Mouse (Mus musculus): ENCODE measurements around the gene Cdc14b. TPM values are rescaled to one million over a fixed set of nuclear protein-coding genes. Genes with fewer than 3 reads are reported as not detected.
"Not testable (repeated sequence)": the region's sequence is repeated elsewhere in the genome, so short reads cannot be mapped to it uniquely, and the experiment has no call there.

Cdc14b gene
- polyA plus RNA-seq, 1 experiment from 2014 or later, result 16.9 TPM

DNA sequence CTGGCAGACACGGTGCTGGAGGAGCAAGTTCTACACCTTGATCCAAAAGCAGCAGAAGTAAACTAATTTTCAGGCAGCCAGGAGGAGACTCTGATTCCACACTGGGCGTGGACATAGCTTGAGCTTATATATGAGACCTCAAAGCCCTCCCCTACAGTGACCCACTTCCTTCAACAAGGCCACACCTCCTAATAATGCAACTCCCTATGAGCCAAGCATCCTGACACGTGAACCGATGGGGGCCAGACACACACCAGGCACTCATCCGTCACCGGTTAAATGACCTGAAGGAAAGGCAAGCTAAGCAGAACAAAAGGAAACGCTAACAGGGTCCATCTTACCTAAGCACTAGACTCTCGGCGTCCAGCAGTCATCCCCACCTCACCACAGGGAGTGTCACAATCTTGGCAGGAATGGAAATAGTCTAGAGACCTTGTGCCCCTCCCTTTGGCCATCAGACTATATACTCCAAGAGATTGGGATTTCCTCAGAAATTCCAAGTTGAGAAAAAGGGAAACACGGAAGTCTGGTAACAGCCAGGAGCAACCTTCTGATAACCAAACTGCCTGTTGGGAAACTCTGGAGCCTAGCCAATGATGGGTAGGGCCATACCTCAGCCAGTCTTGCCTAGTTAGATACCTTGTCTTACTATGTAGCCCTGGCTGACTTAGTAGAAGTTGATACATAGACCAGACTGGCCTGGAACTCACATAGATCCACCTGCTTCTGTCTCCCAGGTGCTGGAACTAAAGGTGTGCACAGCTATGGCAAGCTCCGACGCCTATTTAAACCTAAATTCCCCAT is 17.9 kb downstream of the Cdc14b start:
- no peak overlapping the region for H3K4me2 ChIP-seq (replicated peaks; ENCODE audit: low read depth, low read length)
- H3K27ac ChIP-seq (ENCODE audit: low read length), result no peak overlapping the region
- no peaks in the 10 kb centered on the region for H3K27me3 ChIP-seq (ENCODE audit: insufficient read depth, low read length)
- no peak overlapping the region for H3K9ac ChIP-seq (replicated peaks; ENCODE audit: low read length)
- H3K9me3 ChIP-seq (ENCODE audit: low read length), result no peaks in the 10 kb centered on the region
- H3K36me3 ChIP-seq (ENCODE audit: insufficient read depth, low read length), result no peaks in the 10 kb centered on the region
- H3K4me1 ChIP-seq (ENCODE audit: insufficient read depth, low read length), result no peaks in the 10 kb centered on the region
- no peak overlapping the region for H3K4me3 ChIP-seq (ENCODE audit: low read length)
- WGBS, result 61% methylated on average over 12 of the region's 12 CpGs
- ATAC-seq (ENCODE audit: low FRiP score, low TSS enrichment), result peak; percentile 78

DNA sequence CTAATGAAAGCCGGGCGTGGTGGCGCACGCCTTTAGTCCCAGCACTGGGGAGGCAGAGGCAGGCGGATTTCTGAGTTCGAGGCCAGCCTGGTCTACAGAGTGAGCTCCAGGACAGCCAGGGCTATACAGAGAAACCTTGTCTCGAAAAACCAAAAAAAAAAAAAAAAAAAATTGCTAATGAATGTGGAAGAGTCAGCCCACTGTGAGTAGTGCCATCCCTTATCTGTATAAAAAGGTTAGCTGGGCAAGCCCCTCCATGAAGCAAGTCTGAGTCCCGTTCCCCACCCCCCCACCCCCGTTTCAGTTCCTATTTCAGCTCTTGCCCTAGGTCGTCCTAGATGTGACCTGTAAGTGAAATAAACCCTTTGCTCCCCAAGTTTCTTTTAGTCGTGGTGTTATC is 20.9 kb downstream of the Cdc14b start:
- not testable (repeated sequence) for H3K9ac ChIP-seq (replicated peaks; ENCODE audit: low read length); H3K9me3 ChIP-seq (ENCODE audit: low read length); H3K4me2 ChIP-seq (replicated peaks; ENCODE audit: low read depth, low read length); H3K4me1 ChIP-seq (ENCODE audit: insufficient read depth, low read length); ATAC-seq (ENCODE audit: low FRiP score, low TSS enrichment); H3K27me3 ChIP-seq (ENCODE audit: insufficient read depth, low read length); H3K27ac ChIP-seq (ENCODE audit: low read length); H3K36me3 ChIP-seq (ENCODE audit: insufficient read depth, low read length); H3K4me3 ChIP-seq (ENCODE audit: low read length)
- 77% methylated on average over 10 of the region's 11 CpGs for WGBS

DNA sequence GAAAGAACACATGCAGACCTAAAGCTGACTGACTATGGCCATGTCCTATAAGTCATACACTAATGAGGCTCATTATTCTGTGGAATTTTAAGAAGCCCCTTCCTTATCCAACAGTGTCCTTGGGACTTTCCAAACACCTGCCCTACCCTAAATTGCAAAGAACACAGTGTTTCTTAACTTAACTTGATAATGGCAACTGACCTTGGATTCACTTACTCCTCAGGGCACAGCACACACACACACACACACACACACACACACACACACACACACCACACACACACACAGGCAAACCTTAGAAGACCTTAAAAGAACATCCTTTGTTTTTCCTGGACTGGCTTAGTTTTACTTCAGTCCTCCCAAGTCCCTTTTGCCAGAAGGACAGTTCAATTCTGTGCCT is 21.4 kb downstream of the Cdc14b start:
- Histone ChIP-seq H3K36me3 (ENCODE audit: insufficient read depth, low read length) (no peaks in the 10 kb centered on the region), H3K4me2 (replicated peaks; ENCODE audit: low read depth, low read length) (no peak overlapping the region), H3K4me3 (ENCODE audit: low read length) (no peak overlapping the region), H3K9me3 (ENCODE audit: low read length) (no peaks in the 10 kb centered on the region), H3K27ac (ENCODE audit: low read length) (no peak overlapping the region), H3K9ac (replicated peaks; ENCODE audit: low read length) (no peak overlapping the region), H3K4me1 (ENCODE audit: insufficient read depth, low read length) (peaks cover 6% of the 10 kb centered on the region; the same call in 1 of the 2 replicates), H3K27me3 (ENCODE audit: insufficient read depth, low read length) (no peaks in the 10 kb centered on the region)
- ATAC-seq (ENCODE audit: low FRiP score, low TSS enrichment), result no peak

DNA sequence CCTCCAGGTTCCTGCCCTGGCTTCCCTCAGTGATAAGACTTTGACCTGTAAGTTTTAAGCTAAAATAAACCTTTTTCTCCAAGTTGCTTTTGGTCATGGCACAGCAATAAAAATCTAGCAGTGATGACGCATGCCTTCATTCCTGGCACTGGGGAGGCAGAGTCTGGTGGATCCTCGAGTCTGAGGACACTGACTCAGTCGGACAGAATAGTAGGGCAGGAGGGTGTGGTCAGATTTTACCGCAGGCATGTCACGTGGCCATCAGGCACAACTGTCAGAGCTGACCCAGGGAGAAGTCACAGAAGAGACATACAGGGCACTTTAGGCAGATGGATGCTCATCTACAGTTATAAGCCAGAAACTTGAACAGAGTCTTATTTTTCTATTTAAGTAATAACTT is 22.9 kb downstream of the Cdc14b start:
- no peak for ATAC-seq (ENCODE audit: low FRiP score, low TSS enrichment)
- WGBS, result 63% methylated on average over 5 of the region's 5 CpGs
- Histone ChIP-seq H3K36me3 (ENCODE audit: insufficient read depth, low read length) (no peaks in the 10 kb centered on the region), H3K27ac (ENCODE audit: low read length) (no peak overlapping the region), H3K9ac (replicated peaks; ENCODE audit: low read length) (no peak overlapping the region), H3K9me3 (ENCODE audit: low read length) (no peaks in the 10 kb centered on the region), H3K4me3 (ENCODE audit: low read length) (no peak overlapping the region), H3K27me3 (ENCODE audit: insufficient read depth, low read length) (no peaks in the 10 kb centered on the region), H3K4me2 (replicated peaks; ENCODE audit: low read depth, low read length) (no peak overlapping the region), H3K4me1 (ENCODE audit: insufficient read depth, low read length) (peaks cover 6% of the 10 kb centered on the region; the same call in 1 of the 2 replicates)

DNA sequence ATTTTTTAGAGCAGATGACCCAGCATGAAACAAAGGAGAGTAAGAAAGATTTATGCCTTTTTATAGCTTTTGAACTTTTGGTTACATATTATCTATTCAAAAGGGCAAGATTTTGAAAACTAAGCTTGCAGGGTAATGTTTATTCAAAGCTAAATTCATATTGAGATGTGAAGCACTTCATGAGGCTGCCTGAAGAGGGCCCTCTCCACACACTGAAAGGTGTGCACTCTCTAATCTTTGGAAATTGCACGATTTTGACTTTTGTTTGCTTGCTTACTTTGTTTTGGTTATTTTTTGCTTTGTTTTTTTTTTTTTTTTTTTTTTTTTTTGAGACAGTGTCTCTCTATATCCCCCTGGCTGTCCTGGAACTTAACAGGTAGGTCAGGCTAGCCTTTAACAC is 24.7 kb downstream of the Cdc14b start:
- peaks cover 6% of the 10 kb centered on the region; the same call in 1 of the 2 replicates for H3K4me1 ChIP-seq (ENCODE audit: insufficient read depth, low read length)
- no peak overlapping the region for H3K27ac ChIP-seq (ENCODE audit: low read length)
- no peaks in the 10 kb centered on the region for H3K9me3 ChIP-seq (ENCODE audit: low read length)
- WGBS, result 30% methylated on average over 1 of the region's 1 CpGs
- no peak for ATAC-seq (ENCODE audit: low FRiP score, low TSS enrichment)
- H3K4me2 ChIP-seq (replicated peaks; ENCODE audit: low read depth, low read length), result no peak overlapping the region
- H3K36me3 ChIP-seq (ENCODE audit: insufficient read depth, low read length), result no peaks in the 10 kb centered on the region
- H3K27me3 ChIP-seq (ENCODE audit: insufficient read depth, low read length), result no peaks in the 10 kb centered on the region
- H3K9ac ChIP-seq (replicated peaks; ENCODE audit: low read length), result no peak overlapping the region
- no peak overlapping the region for H3K4me3 ChIP-seq (ENCODE audit: low read length)

DNA sequence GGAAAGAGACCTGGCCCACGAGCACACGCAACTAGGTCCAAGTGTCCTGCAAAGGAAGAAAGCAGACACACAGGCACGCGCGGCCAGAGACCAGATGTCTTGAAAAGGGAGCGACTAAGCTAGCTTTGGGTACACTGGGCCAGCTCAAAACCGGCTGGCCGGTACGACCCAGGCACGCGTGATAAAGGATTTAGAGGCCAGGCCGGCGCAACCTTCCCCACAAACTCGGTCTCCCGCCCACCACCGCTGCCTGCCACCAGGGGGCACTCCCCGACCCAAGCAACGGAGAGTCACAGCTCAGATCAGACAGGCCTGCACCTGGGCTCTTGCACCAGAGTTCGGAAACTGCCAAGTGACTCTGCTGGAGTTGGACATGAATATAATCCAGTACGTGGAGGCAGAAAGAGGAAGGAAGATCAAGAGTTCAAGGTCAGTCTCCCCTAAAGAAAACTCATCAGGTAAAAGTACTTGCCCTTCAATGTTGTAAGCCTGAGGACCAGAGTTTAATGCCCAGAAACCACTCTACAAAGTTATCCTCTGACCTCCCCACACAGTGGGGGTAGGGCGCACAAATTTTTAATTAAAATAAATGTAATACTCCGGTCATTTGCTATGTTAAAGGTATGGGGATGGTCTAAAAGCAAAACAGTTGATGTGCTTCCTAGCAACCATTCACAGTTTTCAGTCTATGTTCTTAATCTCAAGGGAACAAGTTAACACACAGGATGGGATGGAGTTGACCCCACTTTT is 26.1 kb downstream of the Cdc14b start:
- peak; percentile 87 for ATAC-seq (ENCODE audit: low FRiP score, low TSS enrichment)
- no peaks in the 10 kb centered on the region for H3K9me3 ChIP-seq (ENCODE audit: low read length)
- H3K4me3 ChIP-seq (ENCODE audit: low read length), result peak overlapping the region; percentile 61
- peak overlapping the region; percentile 30 for H3K27ac ChIP-seq (ENCODE audit: low read length)
- peaks cover 6% of the 10 kb centered on the region; the same call in 1 of the 2 replicates for H3K4me1 ChIP-seq (ENCODE audit: insufficient read depth, low read length)
- H3K27me3 ChIP-seq (ENCODE audit: insufficient read depth, low read length), result no peaks in the 10 kb centered on the region
- peak overlapping the region; percentile 71 for H3K9ac ChIP-seq (replicated peaks; ENCODE audit: low read length)
- 8% methylated on average over 22 of the region's 22 CpGs for WGBS
- peak overlapping the region; percentile 78 for H3K4me2 ChIP-seq (replicated peaks; ENCODE audit: low read depth, low read length)
- H3K36me3 ChIP-seq (ENCODE audit: insufficient read depth, low read length), result no peaks in the 10 kb centered on the region

DNA sequence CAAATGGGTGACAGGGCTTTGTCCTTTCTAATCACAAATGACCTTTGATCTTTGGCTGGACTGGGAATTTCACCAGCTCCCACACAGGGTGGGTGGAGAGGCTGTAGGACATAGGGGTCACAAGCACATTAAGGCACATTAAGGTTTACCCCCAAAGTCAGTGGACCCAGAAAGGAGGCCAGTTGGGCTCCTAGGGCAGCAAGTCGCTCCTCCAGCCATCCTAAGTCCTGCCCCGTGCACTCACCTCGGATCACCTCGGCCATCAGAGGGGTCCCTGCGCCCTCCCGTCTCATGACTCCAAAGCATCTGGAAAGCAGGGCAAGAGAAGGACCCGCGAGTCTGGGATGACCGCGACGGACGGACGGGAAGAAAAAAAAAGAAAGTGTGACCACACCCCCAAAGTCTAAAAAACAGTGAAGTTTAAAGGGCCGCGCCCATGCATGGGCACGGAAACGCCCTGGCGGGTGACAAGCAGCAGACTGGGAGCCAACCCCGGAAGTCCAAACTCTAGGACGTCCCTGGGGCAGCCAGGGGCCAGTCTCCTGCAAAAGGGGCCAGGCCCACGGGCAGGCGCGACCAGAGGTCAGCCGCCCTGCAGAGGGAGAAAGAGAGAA is 26.8 kb downstream of the Cdc14b start:
- 1% methylated on average over 24 of the region's 24 CpGs for WGBS
- H3K36me3 ChIP-seq (ENCODE audit: insufficient read depth, low read length), result no peaks in the 10 kb centered on the region
- H3K4me2 ChIP-seq (replicated peaks; ENCODE audit: low read depth, low read length), result peak overlapping the region; percentile 78
- peak overlapping the region; percentile 61 for H3K4me3 ChIP-seq (ENCODE audit: low read length)
- peak; percentile 94 for ATAC-seq (ENCODE audit: low FRiP score, low TSS enrichment)
- H3K27me3 ChIP-seq (ENCODE audit: insufficient read depth, low read length), result no peaks in the 10 kb centered on the region
- H3K9me3 ChIP-seq (ENCODE audit: low read length), result no peaks in the 10 kb centered on the region
- H3K4me1 ChIP-seq (ENCODE audit: insufficient read depth, low read length), result peaks cover 6% of the 10 kb centered on the region; the same call in 1 of the 2 replicates
- peak overlapping the region; percentile 71 for H3K9ac ChIP-seq (replicated peaks; ENCODE audit: low read length)
- peak overlapping the region; percentile 30 for H3K27ac ChIP-seq (ENCODE audit: low read length)

DNA sequence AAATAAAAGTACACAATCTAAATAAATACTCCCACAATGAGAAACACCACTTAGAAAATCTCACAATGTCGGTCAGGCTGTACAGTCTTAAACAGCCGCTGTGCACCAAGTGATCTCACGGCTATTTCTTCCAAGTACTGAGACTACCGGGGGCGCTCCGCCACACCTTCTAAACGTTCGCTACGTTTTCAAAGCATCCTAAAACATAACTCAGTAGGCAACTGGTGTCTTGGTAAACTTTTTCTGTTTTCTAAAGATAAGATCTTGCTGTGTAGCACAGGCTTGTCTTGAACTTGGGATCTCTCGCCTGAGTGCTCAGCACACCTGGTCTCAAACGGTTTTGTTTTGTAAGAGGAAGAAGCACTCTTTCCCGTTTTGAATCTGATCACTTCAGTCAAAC is 29.0 kb downstream of the Cdc14b start:
- 76% methylated on average over 12 of the region's 12 CpGs for WGBS
- no peak overlapping the region for H3K4me3 ChIP-seq (ENCODE audit: low read length)
- H3K27me3 ChIP-seq (ENCODE audit: insufficient read depth, low read length), result no peaks in the 10 kb centered on the region
- H3K4me1 ChIP-seq (ENCODE audit: insufficient read depth, low read length), result peaks cover 6% of the 10 kb centered on the region; the same call in 1 of the 2 replicates
- no peak overlapping the region for H3K27ac ChIP-seq (ENCODE audit: low read length)
- ATAC-seq (ENCODE audit: low FRiP score, low TSS enrichment), result no peak
- no peak overlapping the region for H3K9ac ChIP-seq (replicated peaks; ENCODE audit: low read length)
- H3K4me2 ChIP-seq (replicated peaks; ENCODE audit: low read depth, low read length), result no peak overlapping the region
- no peaks in the 10 kb centered on the region for H3K9me3 ChIP-seq (ENCODE audit: low read length)
- H3K36me3 ChIP-seq (ENCODE audit: insufficient read depth, low read length), result no peaks in the 10 kb centered on the region

DNA sequence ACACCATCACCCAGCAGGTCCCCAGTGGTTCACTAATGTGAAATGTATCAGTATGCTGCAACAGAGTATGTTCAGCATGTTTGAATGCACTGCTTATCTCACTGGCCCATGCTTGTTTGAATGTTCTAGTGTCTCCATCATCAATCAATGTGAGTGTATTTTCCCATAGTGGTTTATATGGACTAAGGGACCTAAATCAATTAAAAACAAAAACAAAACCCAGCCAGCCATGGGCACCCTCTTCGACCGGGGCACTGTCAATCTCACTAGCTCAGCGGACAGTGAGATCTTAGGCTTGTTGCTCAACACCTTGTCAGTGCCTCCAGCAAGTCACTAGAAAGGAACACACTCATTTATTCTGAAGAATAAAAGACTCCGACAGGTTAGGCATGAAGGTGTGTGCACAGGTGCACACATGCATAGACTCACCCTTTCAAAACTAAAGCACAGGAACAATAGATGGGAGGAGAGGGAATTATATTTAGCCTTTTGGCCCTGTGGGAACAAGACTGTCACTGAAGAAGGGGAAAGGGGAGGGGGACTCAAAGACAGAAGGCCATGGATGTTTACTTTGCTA is 30.3 kb downstream of the Cdc14b start:
- no peak for ATAC-seq (ENCODE audit: low FRiP score, low TSS enrichment)
- no peak overlapping the region for H3K27ac ChIP-seq (ENCODE audit: low read length)

More for the DNA sequence above, 30.3 kb downstream of the Cdc14b start:
- H3K4me3 ChIP-seq (ENCODE audit: low read length), result no peak overlapping the region
- no peaks in the 10 kb centered on the region for H3K36me3 ChIP-seq (ENCODE audit: insufficient read depth, low read length)
- no peaks in the 10 kb centered on the region for H3K9me3 ChIP-seq (ENCODE audit: low read length)
- WGBS, result 65% methylated on average over 4 of the region's 4 CpGs
- peaks cover 6% of the 10 kb centered on the region; the same call in 1 of the 2 replicates for H3K4me1 ChIP-seq (ENCODE audit: insufficient read depth, low read length)
- H3K27me3 ChIP-seq (ENCODE audit: insufficient read depth, low read length), result no peaks in the 10 kb centered on the region
- no peak overlapping the region for H3K4me2 ChIP-seq (replicated peaks; ENCODE audit: low read depth, low read length)
- H3K9ac ChIP-seq (replicated peaks; ENCODE audit: low read length), result no peak overlapping the region

Measured in kidney, embryonic 16.5 days (tissue).